Mouse (Mus musculus) bone marrow macrophage, adult 2 months (primary cell): ENCODE data around the gene Hoxd3.

Source experiments
- CTCF ChIP-seq: IDR thresholded peaks from 2 replicates; pipeline ENCODE4 v1.5.1; 2012; ENCODE audit warnings: low read depth, mild to moderate bottlenecking, low read length, moderate library complexity
- POLR2A ChIP-seq: IDR thresholded peaks from 2 replicates; pipeline ENCODE4 v1.6.1; 2012; ENCODE audit warnings: mild to moderate bottlenecking, low read depth, low read length, borderline replicate concordance

- no peak for TF ChIP-seq CTCF
- TF ChIP-seq POLR2A: no peak
Observed at GRCm38 (mm10) chr2:74667842-74668357, 43.8 kb upstream of the Hoxd3 start, which contains the start of gene Hoxd13.
